Mouse (Mus musculus) lung, embryonic 14.5 days (tissue): ENCODE measurements around the gene Pla1a. TPM values are rescaled to one million over a fixed set of nuclear protein-coding genes. Genes with fewer than 3 reads are reported as not detected.
A peak's percentile ranks its signal among the peaks of the same experiment; 100 is the strongest.

ENCODE experiments used
- ATAC-seq: fragments of 200-750 bp; cut with Nextera tagmentation; 2 replicates; pipeline ENCODE4 v1.8.0; 2017; ENCODE audit warnings: mild to moderate bottlenecking, moderate TSS enrichment, moderate library complexity; ENCODE audit not compliant: insufficient read depth
- DNase-seq: peaks from one replicate; pipeline ENCODE4 v3.0.0-alpha.2; 2015
- H3K27ac ChIP-seq: fragments of 300-500 bp; sonication (generic); 2 replicates; pipeline ENCODE4 v1.5.1; 2014; ENCODE audit warnings: low read depth, mild to moderate bottlenecking, moderate library complexity
- H3K27me3 ChIP-seq: fragments of 300-500 bp; sonication (generic); 2 replicates; pipeline ENCODE4 v1.6.1; 2014; ENCODE audit warnings: low read length, control low read depth; ENCODE audit not compliant: insufficient read depth
- H3K36me3 ChIP-seq: fragments of 300-500 bp; sonication (generic); 2 replicates; pipeline ENCODE4 v1.6.1; 2014; ENCODE audit warnings: control low read depth; ENCODE audit not compliant: insufficient read depth
- H3K4me1 ChIP-seq: fragments of 300-500 bp; sonication (generic); 2 replicates; pipeline ENCODE4 v1.6.1; 2014; ENCODE audit warnings: antibody characterized with exemption, control low read depth; ENCODE audit not compliant: insufficient read depth
- H3K4me2 ChIP-seq: fragments of 300-500 bp; sonication (generic); 2 replicates; pipeline ENCODE4 v1.6.1; 2014; ENCODE audit warnings: mild to moderate bottlenecking
- H3K4me3 ChIP-seq: fragments of 300-500 bp; sonication (generic); 2 replicates; pipeline ENCODE4 v1.5.1; 2014; ENCODE audit warnings: low read depth, low read length
- H3K9ac ChIP-seq: fragments of 300-500 bp; sonication (generic); 2 replicates; pipeline ENCODE4 v1.6.1; 2014
- H3K9me3 ChIP-seq: fragments of 300-500 bp; sonication (generic); 2 replicates; pipeline ENCODE4 v1.6.1; 2016; ENCODE audit warnings: low read depth, low read length, control low read depth
- CTCF ChIP-seq: IDR thresholded peaks from 2 replicates; pipeline ENCODE4 v1.5.1; 2016; ENCODE audit warnings: antibody characterized with exemption, low read depth
- WGBS: fragments of 180-500 bp; shearing (Covaris S2); extraction: QIAGEN DNeasy Blood & Tissue Kit; methylation state at CpG from one replicate; pipeline ENCODE4 v1.1.7; 2014; 5-methylcytosine and 5-hydroxymethylcytosine counted together
- polyA plus RNA-seq: library from polyadenylated mRNA; unstranded; fragments of >200 nt; fragmentation: Nextera tagmentation; extraction: Ambion mirVana; gene quantifications from 2 replicates; pipeline ENCODE4 v1.2.1, GENCODE M21; 2014

Gene Pla1a
- polyA plus RNA-seq, 1 experiment from 2014 or later: 0.14 TPM

GRCm38 (mm10) chr16:38371705-38372296, 61.1 kb downstream of the Pla1a start:
- ATAC-seq (peak; percentile 26; the same call in 1 of the 2 replicates), DNase-seq (no peak)
- no peaks in the 10 kb centered on the region for H3K4me1 ChIP-seq
- no peaks in the 10 kb centered on the region for H3K9me3 ChIP-seq
- H3K36me3 ChIP-seq: no peaks in the 10 kb centered on the region
- H3K4me2 ChIP-seq: 0 out of 2 replicates have a peak overlapping the region, but pooled peaks have one; percentile 10
- H3K4me3 ChIP-seq: no peak overlapping the region
- WGBS: 81% methylated on average over 15 of the region's 15 CpGs
- H3K9ac ChIP-seq: 0 out of 2 replicates have a peak overlapping the region, but pooled peaks have one; percentile 16
- H3K27ac ChIP-seq: no peak overlapping the region
- TF ChIP-seq CTCF: no peak
- no peaks in the 10 kb centered on the region for H3K27me3 ChIP-seq

- 64% methylated on average over 8 of the region's 8 CpGs for WGBS
- Histone ChIP-seq H3K27ac (no peak overlapping the region), H3K4me3 (no peak overlapping the region), H3K4me1 (no peaks in the 10 kb centered on the region), H3K27me3 (no peaks in the 10 kb centered on the region), H3K9me3 (no peaks in the 10 kb centered on the region), H3K36me3 (no peaks in the 10 kb centered on the region), H3K9ac (no peak overlapping the region), H3K4me2 (no peak overlapping the region)
- no peak for TF ChIP-seq CTCF
- DNase-seq: no peak
- ATAC-seq: no peak
Observed at GRCm38 (mm10) chr16:38370633-38371374, 62.1 kb downstream of the Pla1a start.

GRCm38 (mm10) chr16:38369992-38370484, 62.9 kb downstream of the Pla1a start:
- Histone ChIP-seq H3K36me3 (no peaks in the 10 kb centered on the region), H3K27ac (no peak overlapping the region), H3K4me2 (no peak overlapping the region), H3K27me3 (no peaks in the 10 kb centered on the region), H3K9me3 (no peaks in the 10 kb centered on the region), H3K4me1 (no peaks in the 10 kb centered on the region), H3K4me3 (no peak overlapping the region), H3K9ac (no peak overlapping the region)
- WGBS: 68% methylated on average over 4 of the region's 4 CpGs
- TF ChIP-seq CTCF: no peak
- DNase-seq (no peak), ATAC-seq (no peak)

- no peaks in the 10 kb centered on the region for H3K9me3 ChIP-seq
- no peaks in the 10 kb centered on the region for H3K27me3 ChIP-seq
- H3K4me3 ChIP-seq: no peak overlapping the region
- no peak for TF ChIP-seq CTCF
- no peaks in the 10 kb centered on the region for H3K4me1 ChIP-seq
- H3K27ac ChIP-seq: no peak overlapping the region
- WGBS: 85% methylated on average over 8 of the region's 8 CpGs
- ATAC-seq (no peak), DNase-seq (no peak)
- no peak overlapping the region for H3K9ac ChIP-seq
- H3K36me3 ChIP-seq: no peaks in the 10 kb centered on the region
- no peak overlapping the region for H3K4me2 ChIP-seq
Observed at GRCm38 (mm10) chr16:38369431-38369830, 63.5 kb downstream of the Pla1a start.

- no peaks in the 10 kb centered on the region for H3K4me1 ChIP-seq
- no peak overlapping the region for H3K4me2 ChIP-seq
- no peaks in the 10 kb centered on the region for H3K36me3 ChIP-seq
- ATAC-seq: no peak
- no peak overlapping the region for H3K9ac ChIP-seq
- H3K4me3 ChIP-seq: no peak overlapping the region
- H3K27me3 ChIP-seq: no peaks in the 10 kb centered on the region
- DNase-seq: no peak
- WGBS: 81% methylated on average over 7 of the region's 7 CpGs
- H3K27ac ChIP-seq: no peak overlapping the region
- H3K9me3 ChIP-seq: no peaks in the 10 kb centered on the region
- TF ChIP-seq CTCF: no peak
Observed at GRCm38 (mm10) chr16:38369000-38369399, 63.9 kb downstream of the Pla1a start.

- H3K4me1 ChIP-seq: no peaks in the 10 kb centered on the region
- H3K4me2 ChIP-seq: no peak overlapping the region
- no peak overlapping the region for H3K9ac ChIP-seq
- WGBS: 66% methylated on average over 10 of the region's 10 CpGs
- no peak for TF ChIP-seq CTCF
- ATAC-seq (no peak), DNase-seq (no peak)
- H3K9me3 ChIP-seq: no peaks in the 10 kb centered on the region
- H3K27ac ChIP-seq: no peak overlapping the region
- no peak overlapping the region for H3K4me3 ChIP-seq
- H3K27me3 ChIP-seq: no peaks in the 10 kb centered on the region
- no peaks in the 10 kb centered on the region for H3K36me3 ChIP-seq
Observed at GRCm38 (mm10) chr16:38368336-38368735, 64.6 kb downstream of the Pla1a start.

GRCm38 (mm10) chr16:38366231-38366630, 66.7 kb downstream of the Pla1a start:
- Histone ChIP-seq H3K9me3 (no peaks in the 10 kb centered on the region), H3K9ac (no peak overlapping the region), H3K4me1 (peaks cover 5% of the 10 kb centered on the region; the same call in 1 of the 2 replicates), H3K27me3 (no peaks in the 10 kb centered on the region), H3K36me3 (no peaks in the 10 kb centered on the region), H3K4me2 (no peak overlapping the region), H3K27ac (no peak overlapping the region), H3K4me3 (no peak overlapping the region)
- TF ChIP-seq CTCF: no peak
- 78% methylated on average over 4 of the region's 4 CpGs for WGBS
- no peak for ATAC-seq
- no peak for DNase-seq
